In the genomic region with DNA sequence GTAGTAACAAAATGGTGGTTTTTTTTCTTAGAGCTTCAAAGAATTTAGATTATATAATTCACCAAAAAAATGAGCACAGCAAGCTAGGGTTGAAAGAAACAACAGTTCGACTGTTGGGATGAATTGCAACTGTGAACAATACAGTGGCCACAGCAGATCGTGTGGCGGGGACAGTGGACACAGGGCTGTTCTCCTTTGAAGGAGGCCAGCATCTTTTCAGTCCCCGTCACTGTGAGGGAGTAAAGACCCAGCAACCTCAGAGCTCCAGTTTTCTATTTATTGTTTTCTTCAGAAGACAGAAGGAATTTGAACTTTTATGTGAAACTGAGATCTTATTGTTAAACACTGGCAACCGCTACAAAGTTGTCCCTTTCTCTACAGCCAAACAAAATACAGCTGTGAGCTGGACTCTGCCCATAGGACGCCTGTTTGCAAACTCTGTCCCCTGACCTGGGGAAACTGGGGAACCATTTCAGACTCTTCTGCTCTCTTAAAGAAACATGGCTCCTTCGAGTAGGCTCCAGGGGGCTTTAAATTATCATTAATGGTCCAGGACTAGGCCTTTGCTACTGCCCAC, we compare ENCODE assay signal across 15 mouse cellular contexts.
A peak's percentile ranks its signal among the peaks of the same experiment; 100 is the strongest.
DNase-seq lines count a peak whose midpoint lies in the region; ATAC-seq lines count a peak whose summit lies in the region.
"Had no signal": no experiment of that assay in that cellular context is flagged by ENCODE, and none has a peak within 500 bp of the region (broad histone marks: within the 10 kb centered on the region; RNA-seq: fewer than 3 reads in every experiment).

No protein-coding gene starts in this region.

- no peaks in the 10 kb centered on the region for H3K36me3 ChIP-seq in kidney, embryonic 14.5 days (ENCODE audit: control insufficient read depth, insufficient read depth, low read length)
- no peaks in the 10 kb centered on the region for H3K36me3 ChIP-seq in hindbrain, embryonic 13.5 days
- H3K36me3 ChIP-seq: intestine, embryonic 15.5 days; limb, embryonic 12.5 days; liver, embryonic 15.5 days had no signal

- DNase-seq in kidney, adult 9 months, result peak; percentile 43
- DNase-seq in kidney, adult 11 months, result no peak
- DNase-seq in urinary bladder, postnatal 14 days (ENCODE audit: low spot score), result peak; percentile 14
- DNase-seq in urinary bladder, adult 2 months (ENCODE audit: low spot score), result no peak
- DNase-seq in thymus, postnatal 25 days, result no peak
- DNase-seq: adrenal gland, adult 8-10 months; cerebellum, adult 2 months; right cerebral cortex, adult 18-20 months; spleen, adult 18-20 months had no signal

- H3K4me1 ChIP-seq in kidney, embryonic 14.5 days (ENCODE audit: control insufficient read depth, insufficient read depth, low read length), result 0 out of 2 replicates have a peak, but pooled peaks cover 5% of the 10 kb centered on the region
- H3K4me1 ChIP-seq in hindbrain, embryonic 13.5 days (replicated peaks), result 0 out of 2 replicates have a peak, but pooled peaks cover 3% of the 10 kb centered on the region
- H3K4me1 ChIP-seq: limb, embryonic 12.5 days; liver, embryonic 15.5 days had no signal

- no peak overlapping the region for H3K4me2 ChIP-seq in kidney, embryonic 14.5 days (replicated peaks; ENCODE audit: low read depth, low read length)
- H3K4me2 ChIP-seq in hindbrain, embryonic 13.5 days, result no peak overlapping the region
- H3K4me2 ChIP-seq: intestine, embryonic 15.5 days; limb, embryonic 12.5 days; liver, embryonic 15.5 days had no signal

- peak; percentile 86 for ATAC-seq in kidney, embryonic 14.5 days (ENCODE audit: low FRiP score, low TSS enrichment)
- no peak for ATAC-seq in hindbrain, embryonic 13.5 days (ENCODE audit: low FRiP score)
- ATAC-seq: forebrain, embryonic 14.5 days had no signal

- 27% methylated on average over 7 of the region's 7 CpGs for WGBS in kidney, embryonic 14.5 days
- WGBS in hindbrain, embryonic 13.5 days, result 48% methylated on average over 7 of the region's 7 CpGs

- peaks cover 3% of the 10 kb centered on the region; the same call in 1 of the 2 replicates for H3K9me3 ChIP-seq in kidney, embryonic 14.5 days (ENCODE audit: control insufficient read depth, low read length)
- H3K9me3 ChIP-seq in hindbrain, embryonic 13.5 days, result no peaks in the 10 kb centered on the region
- H3K9me3 ChIP-seq: intestine, embryonic 15.5 days; liver, embryonic 15.5 days had no signal

- H3K27me3 ChIP-seq in kidney, embryonic 14.5 days (ENCODE audit: control insufficient read depth, insufficient read depth, low read length), result no peaks in the 10 kb centered on the region
- H3K27me3 ChIP-seq in hindbrain, embryonic 13.5 days, result no peaks in the 10 kb centered on the region
- H3K27me3 ChIP-seq: intestine, embryonic 15.5 days; limb, embryonic 12.5 days; liver, embryonic 15.5 days had no signal

- H3K4me3 ChIP-seq in kidney, embryonic 14.5 days (ENCODE audit: low read length), result no peak overlapping the region
- H3K4me3 ChIP-seq in hindbrain, embryonic 13.5 days, result no peak overlapping the region
- H3K4me3 ChIP-seq: intestine, embryonic 15.5 days; limb, embryonic 12.5 days; liver, embryonic 15.5 days had no signal

- H3K9ac ChIP-seq in kidney, embryonic 14.5 days (ENCODE audit: low read depth, low read length), result no peak overlapping the region
- no peak overlapping the region for H3K9ac ChIP-seq in hindbrain, embryonic 13.5 days
- H3K9ac ChIP-seq: intestine, embryonic 15.5 days; limb, embryonic 12.5 days; liver, embryonic 15.5 days had no signal

- H3K27ac ChIP-seq in kidney, embryonic 14.5 days (ENCODE audit: low read depth, low read length), result peak overlapping the region; percentile 47; the same call in 1 of the 2 replicates
- no peak overlapping the region for H3K27ac ChIP-seq in hindbrain, embryonic 13.5 days
- H3K27ac ChIP-seq: intestine, embryonic 15.5 days; limb, embryonic 12.5 days; liver, embryonic 15.5 days had no signal

Comparison
In these comparisons a context has a peak if more than half of its experiments do, and no peak if none do; other contexts are left out.
1. DNase-seq: peak in kidney, adult 9 months (single experiment) and urinary bladder, postnatal 14 days (single experiment); none in kidney, adult 11 months (single experiment), urinary bladder, adult 2 months (single experiment) and thymus, postnatal 25 days (single experiment).